Mouse (Mus musculus): Measurements from ENCODE around the gene Prss28. TPM values are rescaled to one million over a fixed set of nuclear protein-coding genes. Genes with fewer than 3 reads are reported as not detected.

The Prss28 gene
- polyA plus RNA-seq, 1 experiment from 2014 or later: not detected

DNA sequence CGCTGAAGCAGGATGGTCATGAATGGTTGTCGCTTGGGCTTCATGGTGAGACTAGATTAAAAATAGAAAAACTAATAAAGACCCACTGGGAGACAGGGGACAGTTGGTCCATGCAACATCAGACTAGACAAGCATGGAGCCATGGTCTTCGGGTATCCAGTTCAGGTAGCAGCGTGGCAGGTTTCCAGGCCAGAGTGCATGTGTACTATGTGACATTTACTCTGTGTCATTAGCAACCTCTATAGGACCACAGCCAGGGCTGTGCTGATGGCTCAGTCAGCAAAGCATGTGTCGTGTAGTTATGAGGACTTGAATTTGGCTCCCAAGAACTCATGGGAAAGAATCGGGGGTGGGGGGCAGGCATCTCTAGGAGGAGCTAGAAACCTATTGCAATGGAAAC lies 31.6 kb downstream of the Prss28 start:
- POLR2A ChIA-PET: no interaction called here
- no peak for TF ChIP-seq CTCF (IDR thresholded peaks at IDR 0.05)
- ATAC-seq (no peak), DNase-seq (ENCODE audit: low read depth, low spot score) (no peak)
- in situ Hi-C loops (cut with MboI; ENCODE audit: low pct_unique_long_range_greater_than_20kb): no loop called here
- CTCF ChIA-PET: no interaction called here
- peaks cover 18% of the 10 kb centered on the region for H3K27me3 ChIP-seq

DNA sequence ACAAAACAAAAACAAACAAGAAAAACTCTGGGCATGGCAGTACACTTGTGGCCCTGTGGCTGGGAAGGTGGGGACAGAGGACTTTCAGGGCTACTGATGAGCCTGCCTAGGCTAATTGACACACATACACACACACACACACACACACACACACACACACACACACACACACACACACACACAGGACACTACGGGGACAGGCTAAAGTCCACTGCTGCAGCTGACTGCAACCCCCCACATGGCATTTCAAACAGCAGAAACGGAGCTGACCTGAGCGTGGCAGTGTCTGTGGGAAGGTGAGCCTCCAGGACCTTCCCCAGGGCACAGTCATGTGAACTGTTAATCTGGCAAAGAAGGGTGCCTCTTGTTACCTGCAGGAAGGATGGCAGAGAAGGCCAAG lies 33.0 kb downstream of the Prss28 start:
- H3K27me3 ChIP-seq: peaks cover 17% of the 10 kb centered on the region
- no peak for ATAC-seq
- POLR2A ChIA-PET: no interaction called here
- CTCF ChIA-PET: no interaction called here
- TF ChIP-seq CTCF (IDR thresholded peaks at IDR 0.05): no peak
- in situ Hi-C loops (cut with MboI; ENCODE audit: low pct_unique_long_range_greater_than_20kb): no loop called here
- DNase-seq (ENCODE audit: low read depth, low spot score): no peak

- POLR2A ChIA-PET: no interaction called here
- TF ChIP-seq CTCF (IDR thresholded peaks at IDR 0.05): no peak
Measured at GRCm38 (mm10) chr17:25345462-25345861, 37.0 kb downstream of the Prss28 start, which contains the start of gene Tpsab1. TSS of gene Tpsab1 (minus strand) at chr17:25345562.

DNA sequence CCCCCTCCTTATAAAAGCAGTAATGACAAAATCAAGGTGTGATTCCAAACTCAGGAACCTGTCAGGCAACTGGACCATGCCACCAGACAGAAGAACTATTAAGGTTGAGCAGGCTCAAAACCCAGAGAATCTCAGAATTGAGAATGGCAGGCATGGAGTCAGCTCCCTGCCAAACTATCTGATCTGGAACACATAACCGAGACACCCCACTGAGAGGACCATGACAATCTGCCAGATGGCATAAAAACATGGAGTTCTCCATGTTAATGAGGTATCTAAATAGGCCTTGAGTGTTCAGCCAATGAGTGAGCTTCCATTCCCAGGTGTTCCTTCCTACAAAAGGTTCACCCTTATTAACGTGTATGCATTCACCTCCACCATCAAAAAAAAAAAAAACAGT lies 52.8 kb downstream of the Prss28 start:
- no peak for TF ChIP-seq CTCF (IDR thresholded peaks at IDR 0.05)
- ATAC-seq: no peak
- H3K27me3 ChIP-seq: peaks cover 10% of the 10 kb centered on the region
- in situ Hi-C loops (cut with MboI; ENCODE audit: low pct_unique_long_range_greater_than_20kb): no loop called here
- ChIA-PET CTCF (no interaction called here), POLR2A (no interaction called here)
- no peak for DNase-seq (ENCODE audit: low read depth, low spot score)

More at GRCm38 (mm10) chr17:25345462-25345861, 37.0 kb downstream of the Prss28 start, which contains the start of gene Tpsab1:
- CTCF ChIA-PET: no interaction called here
- ATAC-seq (no peak), DNase-seq (ENCODE audit: low read depth, low spot score) (no peak)
- peaks cover 17% of the 10 kb centered on the region for H3K27me3 ChIP-seq
- in situ Hi-C loops (cut with MboI; ENCODE audit: low pct_unique_long_range_greater_than_20kb): no loop called here

Other genes with a start within 250 kb of the Prss28 start
- 0.14 TPM for gene Tmem204, start 225.1 kb upstream of the Prss28 start, polyA plus RNA-seq (2021)
- gene Telo2, start 192.7 kb upstream of the Prss28 start, polyA plus RNA-seq (2021): 26.7 TPM
- 0.05 TPM for gene Ptx4, start 187.9 kb upstream of the Prss28 start, polyA plus RNA-seq (2021)
- 47.5 TPM for gene Clcn7, start 175.3 kb upstream of the Prss28 start, polyA plus RNA-seq (2021)
- 0.32 TPM for gene Ccdc154, start 146.2 kb upstream of the Prss28 start, polyA plus RNA-seq (2021)
- gene Gm38655, start 133.2 kb upstream of the Prss28 start, polyA plus RNA-seq (2021): not detected
- 14.8 TPM for gene BC003965, start 124.1 kb upstream of the Prss28 start, polyA plus RNA-seq (2021)
- 9.8 TPM for gene Unkl, start 120.2 kb upstream of the Prss28 start, polyA plus RNA-seq (2021)
- gene Gnptg, start 68.5 kb upstream of the Prss28 start, polyA plus RNA-seq (2021): 43.1 TPM
- 40.6 TPM for gene Tsr3, start 68.5 kb upstream of the Prss28 start, polyA plus RNA-seq (2021)
- 0.12 TPM for gene Baiap3, start 52.3 kb upstream of the Prss28 start, polyA plus RNA-seq (2021)
- gene Ube2i, start 34.0 kb upstream of the Prss28 start, polyA plus RNA-seq (2021): 437 TPM
- gene Prss34, start 10.3 kb upstream of the Prss28 start, polyA plus RNA-seq (2021): not detected
- gene Prss29, start 10.0 kb downstream of the Prss28 start, polyA plus RNA-seq (2021): not detected
- not detected for gene Tpsab1, start 36.9 kb downstream of the Prss28 start, polyA plus RNA-seq (2021)
- gene Tpsb2, start 57.7 kb downstream of the Prss28 start, polyA plus RNA-seq (2021): not detected
- not detected for gene Tpsg1, start 60.6 kb downstream of the Prss28 start, polyA plus RNA-seq (2021)
- gene Cacna1h, start 125.1 kb downstream of the Prss28 start, polyA plus RNA-seq (2021): 0.23 TPM
- gene Tekt4, start 146.0 kb downstream of the Prss28 start, polyA plus RNA-seq (2021): not detected
- gene Sstr5, start 188.6 kb downstream of the Prss28 start, polyA plus RNA-seq (2021): not detected